Mouse (Mus musculus) cerebellum, postnatal 25 days (tissue): Measurements from ENCODE around the gene Il5ra.

Source experiments
- DNase-seq, 2 experiments: peaks; one replicate each; pipeline ENCODE4 v3.0.0; 2021; ENCODE audit warnings: mixed read lengths in 2 of 2

The Il5ra gene

GRCm38 (mm10) chr6:106748887-106749388, at the start of gene Il5ra:
Il5ra (minus strand) TSS chr6:106749037.
- DNase-seq, result no peak

- no peak for DNase-seq
These were observed 45.4 kb upstream of the Il5ra start for GRCm38 (mm10) chr6:106794094-106794814.

GRCm38 (mm10) chr6:106793621-106794020, 44.8 kb upstream of the Il5ra start:
- DNase-seq, result no peak

- DNase-seq, result no peak
These were observed 44.3 kb upstream of the Il5ra start for GRCm38 (mm10) chr6:106793088-106793487.

GRCm38 (mm10) chr6:106792486-106792885, 43.6 kb upstream of the Il5ra start:
- DNase-seq, result no peak

- no peak for DNase-seq
These were observed 42.6 kb upstream of the Il5ra start for GRCm38 (mm10) chr6:106791429-106791828.

- no peak for DNase-seq
These were observed 38.3 kb upstream of the Il5ra start for GRCm38 (mm10) chr6:106787138-106787537.

GRCm38 (mm10) chr6:106770046-106770445, 21.2 kb upstream of the Il5ra start:
- DNase-seq, result no peak

GRCm38 (mm10) chr6:106769290-106769866, 20.5 kb upstream of the Il5ra start:
- DNase-seq, result peak in 1 of 2 experiments; percentile 11

- DNase-seq, result peak; percentile 95 to 98
These were observed 19.9 kb upstream of the Il5ra start, which contains the start of gene Trnt1 for GRCm38 (mm10) chr6:106768640-106769289. Trnt1 (plus strand) TSS chr6:106769120.

- no peak for DNase-seq
These were observed 17.9 kb upstream of the Il5ra start for GRCm38 (mm10) chr6:106766774-106767173.

- no peak for DNase-seq
These were observed 17.1 kb upstream of the Il5ra start for GRCm38 (mm10) chr6:106765892-106766291.

- DNase-seq, result no peak
These were observed 12.6 kb upstream of the Il5ra start for GRCm38 (mm10) chr6:106761486-106761885.

- DNase-seq, result no peak
These were observed 11.8 kb upstream of the Il5ra start for GRCm38 (mm10) chr6:106760473-106761218.

GRCm38 (mm10) chr6:106758299-106758698, 9.5 kb upstream of the Il5ra start:
- no peak for DNase-seq

GRCm38 (mm10) chr6:106750291-106750690, 1.5 kb upstream of the Il5ra start:
- no peak for DNase-seq

- no peak for DNase-seq
These were observed 1.0 kb downstream of the Il5ra start for GRCm38 (mm10) chr6:106747804-106748203.

GRCm38 (mm10) chr6:106747251-106747650, 1.6 kb downstream of the Il5ra start:
- DNase-seq, result no peak

GRCm38 (mm10) chr6:106745673-106746394, 3.0 kb downstream of the Il5ra start:
- no peak for DNase-seq

- DNase-seq, result no peak
These were observed 5.1 kb downstream of the Il5ra start for GRCm38 (mm10) chr6:106743556-106744233.

- no peak for DNase-seq
These were observed 8.5 kb downstream of the Il5ra start for GRCm38 (mm10) chr6:106740244-106740825.
